Mouse (Mus musculus) embryonic facial prominence, embryonic 12.5 days (tissue): ENCODE measurements around the gene Prkn. TPM values are rescaled to one million over a fixed set of nuclear protein-coding genes. Genes with fewer than 3 reads are reported as not detected.

Experiments used
- ATAC-seq: fragments of 200-750 bp; cut with Nextera tagmentation; 2 replicates; pipeline ENCODE4 v1.8.0; 2017; ENCODE audit not compliant: insufficient number of reproducible peaks, insufficient read depth, low FRiP score, low TSS enrichment
- H3K27ac ChIP-seq: fragments of 300-500 bp; sonication (generic); 2 replicates; pipeline ENCODE4 v1.5.1; 2016; ENCODE audit warnings: mild to moderate bottlenecking
- H3K27me3 ChIP-seq: fragments of 300-500 bp; sonication (generic); 2 replicates; pipeline ENCODE4 v1.6.1; 2016; ENCODE audit warnings: mild to moderate bottlenecking, moderate library complexity
- H3K36me3 ChIP-seq: fragments of 300-500 bp; sonication (generic); 2 replicates; pipeline ENCODE4 v1.6.1; 2016; ENCODE audit warnings: mild to moderate bottlenecking
- H3K4me1 ChIP-seq: fragments of 300-500 bp; sonication (generic); 2 replicates; pipeline ENCODE4 v1.6.1; 2016
- H3K4me2 ChIP-seq: fragments of 300-500 bp; sonication (generic); replicated peaks from 2 replicates; pipeline ENCODE4 v1.6.1; 2016; ENCODE audit warnings: mild to moderate bottlenecking, moderate library complexity
- H3K4me3 ChIP-seq: fragments of 300-500 bp; sonication (generic); 2 replicates; pipeline ENCODE4 v1.5.1; 2016; ENCODE audit warnings: mild to moderate bottlenecking
- H3K9ac ChIP-seq: fragments of 300-500 bp; sonication (generic); 2 replicates; pipeline ENCODE4 v1.6.1; 2016; ENCODE audit warnings: mild to moderate bottlenecking, moderate library complexity
- H3K9me3 ChIP-seq: fragments of 300-500 bp; sonication (generic); 2 replicates; pipeline ENCODE4 v1.6.1; 2016; ENCODE audit warnings: mild to moderate bottlenecking, moderate library complexity
- WGBS: fragments of 180-500 bp; shearing (Covaris S2); methylation state at CpG from one replicate; pipeline ENCODE4 v1.1.7; 2016; 5-methylcytosine and 5-hydroxymethylcytosine counted together
- polyA plus RNA-seq: library from polyadenylated mRNA; unstranded; fragments of >200 nt; fragmentation: Nextera tagmentation; extraction: Ambion mirVana; gene quantifications from 2 replicates; pipeline ENCODE4 v1.2.1, GENCODE M21; 2016

The Prkn gene
- polyA plus RNA-seq, 1 experiment from 2014 or later = 1.8 TPM

GRCm38 (mm10) chr17:11507082-11507481 is 666.9 kb downstream of the Prkn start:
- Histone ChIP-seq H3K36me3 (no peaks in the 10 kb centered on the region), H3K27me3 (no peaks in the 10 kb centered on the region), H3K4me3 (no peak overlapping the region), H3K9ac (no peak overlapping the region), H3K4me1 (no peaks in the 10 kb centered on the region), H3K27ac (no peak overlapping the region), H3K9me3 (no peaks in the 10 kb centered on the region), H3K4me2 (no peak overlapping the region)
- 84% methylated on average over 3 of the region's 3 CpGs for WGBS
- ATAC-seq = no peak

DNA sequence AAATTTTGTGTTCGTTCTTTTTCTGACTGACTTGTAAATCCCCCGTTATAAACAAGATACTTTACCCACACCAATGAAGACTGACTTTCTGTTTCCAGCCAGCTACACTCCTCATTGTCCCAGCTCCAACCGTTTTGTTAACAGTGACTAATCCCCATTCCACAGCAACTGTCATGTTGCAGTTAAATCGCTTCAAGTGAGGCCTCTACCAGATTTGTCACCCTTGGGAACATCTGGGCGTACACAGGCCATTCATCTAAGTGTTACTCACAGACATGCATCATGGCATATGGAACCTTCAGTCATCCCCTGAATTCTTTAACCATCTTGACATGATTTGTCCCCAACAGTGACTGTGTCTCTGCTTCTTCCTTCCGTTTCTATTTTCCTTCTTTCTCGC is 669.9 kb downstream of the Prkn start:
- no peak overlapping the region for H3K4me2 ChIP-seq
- 70% methylated on average over 7 of the region's 7 CpGs for WGBS
- H3K9me3 ChIP-seq = no peaks in the 10 kb centered on the region
- H3K4me3 ChIP-seq = no peak overlapping the region
- no peaks in the 10 kb centered on the region for H3K27me3 ChIP-seq
- ATAC-seq = no peak
- H3K4me1 ChIP-seq = no peaks in the 10 kb centered on the region
- H3K9ac ChIP-seq = no peak overlapping the region
- no peak overlapping the region for H3K27ac ChIP-seq
- no peaks in the 10 kb centered on the region for H3K36me3 ChIP-seq

DNA sequence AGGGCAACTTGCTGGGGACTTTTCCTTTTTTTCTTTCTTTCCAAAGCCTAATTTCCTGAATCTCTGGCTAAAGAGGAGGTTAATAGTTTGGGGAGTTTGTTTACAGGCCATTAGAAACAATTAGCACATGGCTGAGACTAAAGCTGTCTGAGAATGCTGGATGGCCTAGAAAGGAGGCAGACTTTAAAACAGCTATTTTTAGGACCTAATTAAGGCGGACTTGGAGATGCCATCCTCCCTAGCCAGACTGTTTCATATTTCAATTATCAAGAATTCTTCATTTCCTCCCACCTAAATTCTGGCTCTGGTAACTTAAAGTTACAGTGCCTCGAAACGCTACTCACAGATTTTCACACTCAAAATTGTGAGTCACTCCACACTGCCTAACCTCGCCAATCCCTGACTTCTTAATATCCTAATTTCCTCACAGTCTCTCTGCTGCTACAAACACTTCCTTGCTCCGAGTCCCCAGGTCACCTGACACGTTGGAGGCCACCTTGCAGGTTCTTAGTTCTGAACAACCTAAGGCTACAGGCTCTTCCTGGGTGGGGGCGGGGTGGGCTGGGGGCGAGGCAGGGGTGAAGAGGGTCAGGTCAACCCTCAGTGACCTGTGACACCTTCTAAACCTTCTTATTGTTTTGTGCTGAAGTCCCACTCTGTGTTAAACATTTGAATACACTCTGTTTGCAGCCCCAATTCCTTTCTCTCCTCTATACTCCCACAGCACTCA is 674.0 kb downstream of the Prkn start:
- no peak overlapping the region for H3K27ac ChIP-seq
- 26% methylated on average over 8 of the region's 8 CpGs for WGBS
- no peak for ATAC-seq
- no peaks in the 10 kb centered on the region for H3K27me3 ChIP-seq
- no peak overlapping the region for H3K9ac ChIP-seq
- H3K9me3 ChIP-seq = no peaks in the 10 kb centered on the region
- no peak overlapping the region for H3K4me3 ChIP-seq
- H3K36me3 ChIP-seq = no peaks in the 10 kb centered on the region
- no peak overlapping the region for H3K4me2 ChIP-seq
- no peaks in the 10 kb centered on the region for H3K4me1 ChIP-seq

DNA sequence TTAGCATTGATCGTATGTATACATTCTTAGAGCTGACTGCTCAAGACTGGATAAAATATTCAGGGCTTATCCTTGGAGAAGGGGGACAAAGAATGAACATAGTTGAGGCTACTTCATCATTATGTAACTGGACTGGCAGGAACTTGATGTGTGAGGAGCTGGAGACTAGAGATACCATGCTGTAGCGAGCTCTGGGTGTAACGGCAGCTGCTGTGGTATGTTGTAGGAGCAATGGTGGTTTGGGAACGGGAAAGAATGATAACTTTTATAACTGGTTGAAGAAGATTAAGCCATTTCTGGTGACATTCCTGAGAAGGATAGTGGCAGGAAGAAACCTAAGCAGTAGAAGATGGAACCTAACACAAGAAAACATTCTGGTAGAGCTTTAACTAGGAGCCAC is 675.4 kb downstream of the Prkn start:
- WGBS = 87% methylated on average over 4 of the region's 4 CpGs
- no peaks in the 10 kb centered on the region for H3K36me3 ChIP-seq
- no peaks in the 10 kb centered on the region for H3K27me3 ChIP-seq
- no peak for ATAC-seq
- no peak overlapping the region for H3K27ac ChIP-seq
- no peak overlapping the region for H3K4me3 ChIP-seq
- H3K9ac ChIP-seq = no peak overlapping the region
- H3K9me3 ChIP-seq = no peaks in the 10 kb centered on the region
- H3K4me2 ChIP-seq = no peak overlapping the region
- no peaks in the 10 kb centered on the region for H3K4me1 ChIP-seq

DNA sequence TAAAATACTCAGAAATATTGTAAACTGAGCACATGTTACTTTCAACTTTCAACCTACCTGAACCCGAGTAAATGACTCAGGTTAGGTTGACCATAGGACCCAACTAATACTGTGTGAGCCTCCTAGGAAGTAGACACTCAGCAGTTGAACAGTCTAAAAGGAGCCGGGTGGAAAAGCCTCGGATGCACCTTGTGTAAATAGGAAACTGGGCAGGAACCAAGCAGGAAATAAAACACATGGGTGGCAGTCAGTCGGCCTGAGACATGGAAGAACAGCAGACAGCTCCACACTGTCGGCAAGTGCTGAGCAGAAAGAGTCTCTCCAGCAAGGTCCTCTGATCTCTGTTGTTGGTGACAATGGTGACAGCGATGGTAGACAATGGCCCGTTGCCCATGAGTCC is 676.0 kb downstream of the Prkn start:
- WGBS = 86% methylated on average over 7 of the region's 7 CpGs
- Histone ChIP-seq H3K27ac (no peak overlapping the region), H3K27me3 (no peaks in the 10 kb centered on the region), H3K4me3 (no peak overlapping the region), H3K9ac (no peak overlapping the region), H3K4me1 (no peaks in the 10 kb centered on the region), H3K4me2 (no peak overlapping the region), H3K9me3 (no peaks in the 10 kb centered on the region), H3K36me3 (no peaks in the 10 kb centered on the region)
- ATAC-seq = no peak

DNA sequence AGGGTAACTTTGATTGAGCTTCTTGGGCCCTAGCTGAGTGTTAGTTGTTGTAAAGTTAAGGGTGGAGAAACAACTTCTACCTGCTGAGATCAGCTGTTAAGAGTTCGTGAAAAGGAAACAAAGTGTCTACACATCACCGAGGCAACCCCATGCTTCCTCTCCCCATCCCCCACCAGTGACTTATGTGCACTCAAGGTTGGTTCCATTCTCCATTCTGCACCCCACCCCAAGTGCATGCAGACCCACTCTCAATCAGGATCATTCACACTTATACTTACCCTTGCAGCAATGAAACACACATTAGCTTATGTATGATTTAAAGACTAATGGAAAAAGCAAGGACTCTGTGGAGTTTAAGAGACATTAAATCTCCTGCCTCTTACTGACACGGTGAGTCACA is 691.9 kb downstream of the Prkn start:
- Histone ChIP-seq H3K36me3 (no peaks in the 10 kb centered on the region), H3K9me3 (no peaks in the 10 kb centered on the region), H3K4me3 (no peak overlapping the region), H3K4me2 (no peak overlapping the region), H3K27ac (no peak overlapping the region), H3K9ac (no peak overlapping the region), H3K4me1 (no peaks in the 10 kb centered on the region), H3K27me3 (no peaks in the 10 kb centered on the region)
- WGBS = 50% methylated on average over 3 of the region's 3 CpGs
- no peak for ATAC-seq

- WGBS = 49% methylated on average over 2 of the region's 2 CpGs
- H3K9me3 ChIP-seq = no peaks in the 10 kb centered on the region
- no peaks in the 10 kb centered on the region for H3K36me3 ChIP-seq
- no peak overlapping the region for H3K4me3 ChIP-seq
- no peaks in the 10 kb centered on the region for H3K27me3 ChIP-seq
- H3K27ac ChIP-seq = no peak overlapping the region
- no peak for ATAC-seq
- no peak overlapping the region for H3K4me2 ChIP-seq
- H3K9ac ChIP-seq = no peak overlapping the region
- no peaks in the 10 kb centered on the region for H3K4me1 ChIP-seq
Measured at GRCm38 (mm10) chr17:11532748-11533147, 692.6 kb downstream of the Prkn start.

DNA sequence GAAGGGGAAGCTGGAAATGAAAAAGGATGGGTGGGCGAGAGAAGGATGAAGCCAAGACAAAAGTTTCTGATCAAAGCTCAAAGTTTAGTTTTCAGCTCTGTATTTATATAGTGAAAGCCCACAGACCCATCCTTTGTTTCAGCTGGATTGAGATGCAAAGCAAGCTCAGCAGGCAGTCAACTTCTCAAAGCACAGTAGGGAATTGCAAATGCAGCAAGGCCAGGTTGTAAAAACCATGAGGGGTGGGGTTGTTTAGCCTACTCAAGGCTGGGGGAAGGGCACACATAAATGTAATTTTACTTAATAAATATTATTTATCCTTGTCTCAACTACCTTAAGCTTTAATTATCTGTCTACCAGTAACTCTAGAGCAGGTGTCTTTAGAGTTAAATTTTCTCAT is 693.7 kb downstream of the Prkn start:
- Histone ChIP-seq H3K36me3 (no peaks in the 10 kb centered on the region), H3K4me2 (no peak overlapping the region), H3K4me3 (no peak overlapping the region), H3K9ac (no peak overlapping the region), H3K9me3 (no peaks in the 10 kb centered on the region), H3K27ac (no peak overlapping the region), H3K4me1 (no peaks in the 10 kb centered on the region), H3K27me3 (no peaks in the 10 kb centered on the region)
- ATAC-seq = no peak
- 53% methylated on average over 1 of the region's 1 CpGs for WGBS

GRCm38 (mm10) chr17:11538826-11539225 is 698.6 kb downstream of the Prkn start:
- Histone ChIP-seq H3K4me1 (no peaks in the 10 kb centered on the region), H3K4me2 (no peak overlapping the region), H3K9ac (no peak overlapping the region), H3K9me3 (no peaks in the 10 kb centered on the region), H3K36me3 (no peaks in the 10 kb centered on the region), H3K27ac (no peak overlapping the region), H3K4me3 (no peak overlapping the region), H3K27me3 (no peaks in the 10 kb centered on the region)
- 90% methylated on average over 7 of the region's 7 CpGs for WGBS
- no peak for ATAC-seq

DNA sequence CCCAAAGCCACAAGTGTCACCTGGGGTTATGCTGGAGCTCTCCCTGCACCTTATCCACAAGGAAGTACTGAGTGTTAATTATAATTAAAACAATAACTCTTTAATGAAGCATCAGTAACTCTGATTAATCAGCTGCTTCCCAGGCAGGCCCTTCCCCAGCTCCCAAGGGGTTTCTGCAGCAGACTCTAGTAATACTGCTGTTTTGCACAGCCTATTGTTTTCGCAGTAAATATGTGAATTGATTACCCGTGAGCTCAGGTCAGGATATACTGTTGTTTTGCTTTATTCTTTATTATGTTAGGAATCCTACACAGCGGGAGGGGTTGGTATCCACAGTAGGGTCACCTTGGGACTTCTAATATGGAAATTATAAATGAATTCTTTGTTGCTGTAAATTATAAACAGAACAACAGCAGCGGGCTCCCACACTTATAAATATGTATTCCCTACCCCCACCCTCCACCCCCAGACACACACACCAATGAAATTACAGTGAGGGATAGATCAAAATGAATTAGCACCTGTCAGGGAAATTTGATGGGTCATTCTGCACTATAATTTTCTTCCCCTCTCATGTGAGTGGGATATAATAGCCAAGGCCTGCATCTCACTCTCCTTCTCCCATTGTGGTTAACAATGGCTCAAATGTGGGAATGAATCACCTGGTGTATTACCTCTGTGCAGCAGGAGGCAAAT is 701.9 kb downstream of the Prkn start:
- no peak overlapping the region for H3K27ac ChIP-seq
- no peak overlapping the region for H3K9ac ChIP-seq
- WGBS = 71% methylated on average over 4 of the region's 4 CpGs
- H3K4me2 ChIP-seq = no peak overlapping the region
- H3K4me3 ChIP-seq = no peak overlapping the region
- H3K27me3 ChIP-seq = no peaks in the 10 kb centered on the region
- no peaks in the 10 kb centered on the region for H3K4me1 ChIP-seq
- H3K36me3 ChIP-seq = no peaks in the 10 kb centered on the region
- no peaks in the 10 kb centered on the region for H3K9me3 ChIP-seq
- ATAC-seq = no peak

GRCm38 (mm10) chr17:11550562-11550961 is 710.4 kb downstream of the Prkn start:
- Histone ChIP-seq H3K4me2 (no peak overlapping the region), H3K9me3 (no peaks in the 10 kb centered on the region), H3K27ac (no peak overlapping the region), H3K4me1 (no peaks in the 10 kb centered on the region), H3K4me3 (no peak overlapping the region), H3K36me3 (no peaks in the 10 kb centered on the region), H3K9ac (no peak overlapping the region), H3K27me3 (no peaks in the 10 kb centered on the region)
- ATAC-seq = no peak
- 84% methylated on average over 5 of the region's 5 CpGs for WGBS

GRCm38 (mm10) chr17:11565681-11566080 is 725.5 kb downstream of the Prkn start:
- H3K27ac ChIP-seq = no peak overlapping the region
- no peaks in the 10 kb centered on the region for H3K27me3 ChIP-seq
- H3K4me1 ChIP-seq = no peaks in the 10 kb centered on the region
- H3K9ac ChIP-seq = no peak overlapping the region
- no peak for ATAC-seq
- 92% methylated on average over 6 of the region's 6 CpGs for WGBS
- H3K9me3 ChIP-seq = no peaks in the 10 kb centered on the region
- H3K4me3 ChIP-seq = no peak overlapping the region
- H3K4me2 ChIP-seq = no peak overlapping the region
- H3K36me3 ChIP-seq = no peaks in the 10 kb centered on the region
